Mouse (Mus musculus) left cerebral cortex, postnatal 25 days (tissue): ENCODE measurements around the gene Nos1. TPM values are rescaled to one million over a fixed set of nuclear protein-coding genes. Genes with fewer than 3 reads are reported as not detected.
"Not testable (repeated sequence)": the region's sequence is repeated elsewhere in the genome, so short reads cannot be mapped to it uniquely, and the experiment has no call there.

Experiments
- DNase-seq, 2 experiments: peaks; one replicate each; pipeline ENCODE4 v3.0.0; 2022; ENCODE audit warnings: low spot score in 2 of 2, mixed read lengths in 1 of 2
- intact Hi-C: fragments of 180-260 bp; cut with DNase I; formaldehyde crosslinking; loops from one replicate; pipeline ENCODE4 v1.15.1; 2025
- total RNA-seq, 2 experiments: library from RNA; stranded (reverse); gene quantifications; 2 replicates each; pipeline ENCODE4 v1.2.3; 2021

Gene Nos1
- total RNA-seq, 2 experiments from 2014 or later = 31.0 to 35.5 TPM

DNA sequence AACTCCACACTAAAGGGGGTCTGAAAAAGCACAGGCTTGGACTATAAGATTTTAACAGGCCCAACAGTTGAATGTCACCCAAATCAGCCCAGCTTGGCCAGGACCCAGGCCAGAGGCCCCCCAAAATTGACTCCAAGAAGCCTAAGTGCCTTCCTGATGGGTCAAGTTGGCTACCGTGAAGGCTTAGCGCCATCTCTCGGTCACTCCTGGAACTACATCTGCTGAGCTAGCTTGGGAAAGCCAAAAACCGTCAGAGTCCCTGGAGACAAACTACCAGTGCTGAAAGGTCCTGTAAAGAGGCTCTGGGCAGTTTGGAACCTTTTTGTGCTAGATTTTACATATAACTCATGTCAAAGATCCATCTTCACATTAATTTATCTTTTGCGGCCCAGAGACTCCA, 56.1 kb downstream of the Nos1 start:
- intact Hi-C loops = loop anchor here (1.0 to 2.0 kb wide), 2 partner anchors 221 to 320 kb away; no protein-coding TSS in a partner anchor
- peak; percentile 69 to 73 for DNase-seq

DNA sequence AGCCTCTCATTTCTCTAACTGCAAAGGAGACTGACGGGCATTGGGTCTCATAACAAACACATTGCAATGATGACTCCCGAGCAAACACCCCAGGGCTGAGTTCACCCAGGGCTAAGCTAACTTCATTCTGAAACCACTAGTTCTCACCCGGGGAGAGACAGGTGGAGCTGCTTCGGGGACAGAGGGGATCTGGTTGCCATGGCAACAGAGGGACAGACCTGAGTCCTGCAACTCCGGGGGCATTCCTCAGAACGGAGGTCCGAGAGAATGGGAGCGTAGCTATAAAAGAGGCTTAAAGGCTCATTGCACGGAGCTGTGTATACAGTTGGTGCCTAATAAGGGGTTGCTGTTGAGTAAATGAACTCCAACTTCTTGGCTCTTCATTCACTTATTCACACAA, 56.9 kb downstream of the Nos1 start:
- intact Hi-C loops = loop anchor here (1.0 to 2.0 kb wide), 2 partner anchors 221 to 321 kb away; no protein-coding TSS in a partner anchor
- DNase-seq = no peak

DNA sequence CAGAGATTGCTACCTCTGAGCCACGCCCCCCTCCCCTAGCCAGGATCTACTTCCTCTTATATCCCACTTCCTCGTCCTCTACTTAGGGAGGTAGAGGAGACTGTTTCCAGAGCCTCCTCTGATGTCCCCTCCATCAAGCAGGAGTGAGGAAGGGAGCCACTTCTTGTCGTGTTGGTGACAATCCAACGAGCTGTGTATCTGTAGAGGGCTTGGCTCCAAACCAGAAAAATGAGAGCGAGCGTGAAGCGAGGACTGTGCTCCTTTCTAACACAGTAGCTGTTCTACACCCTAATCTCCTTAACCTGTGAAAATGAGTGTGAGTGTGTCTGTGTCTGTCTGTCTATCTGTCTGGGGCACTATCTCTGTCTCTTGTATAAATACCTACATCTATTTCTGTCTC, 58.7 kb downstream of the Nos1 start:
- intact Hi-C loops = no loop called here
- DNase-seq = no peak

DNA sequence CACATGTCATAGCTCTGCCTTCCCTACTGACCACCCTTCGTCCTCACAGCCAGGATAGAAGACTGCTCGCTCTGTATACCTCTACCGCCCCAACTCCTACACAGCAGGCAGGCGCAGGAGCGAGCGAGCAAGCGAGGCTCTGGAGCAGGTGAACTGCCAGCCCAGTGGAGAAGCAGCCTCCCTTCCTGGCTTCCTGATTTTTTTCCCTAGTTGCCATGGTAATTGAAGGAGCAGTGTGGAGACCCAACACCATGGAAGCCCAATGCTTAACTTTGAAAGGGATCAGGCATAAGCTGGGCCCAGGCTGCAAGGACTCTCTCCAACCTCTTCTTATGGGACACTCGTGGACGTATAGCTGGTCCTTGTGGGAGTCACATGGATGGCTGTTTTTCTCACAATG, 59.4 kb downstream of the Nos1 start:
- intact Hi-C loops = loop anchor here (2.0 to 10.0 kb wide), 2 partner anchors 91 to 425 kb away; partner anchors contain the start of gene Ksr2
- peak in 1 of 2 experiments; percentile 14 for DNase-seq

DNA sequence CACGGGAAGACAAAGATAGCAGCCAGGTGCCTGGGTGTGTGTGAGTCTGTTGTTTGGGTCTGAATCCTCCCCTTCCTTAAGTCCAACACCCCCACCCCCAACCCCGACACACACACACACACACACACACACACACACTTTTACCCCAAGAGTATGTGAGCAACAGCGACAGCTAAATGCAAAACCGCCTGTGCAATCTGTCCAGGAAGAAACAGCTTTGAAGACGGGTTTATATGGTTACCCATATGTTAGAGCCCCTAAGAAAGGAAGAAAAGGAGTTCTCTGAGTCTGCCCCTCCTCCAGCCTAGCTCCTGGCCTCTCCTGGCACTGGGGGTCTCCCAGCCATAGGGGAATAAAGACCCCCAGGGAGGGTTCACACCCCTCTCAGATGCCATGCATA, 60.2 kb downstream of the Nos1 start:
- DNase-seq = peak; percentile 16 to 47
- intact Hi-C loops = loop anchor here (2.0 to 10.0 kb wide), 2 partner anchors 90 to 426 kb away; partner anchors contain the start of gene Ksr2

DNA sequence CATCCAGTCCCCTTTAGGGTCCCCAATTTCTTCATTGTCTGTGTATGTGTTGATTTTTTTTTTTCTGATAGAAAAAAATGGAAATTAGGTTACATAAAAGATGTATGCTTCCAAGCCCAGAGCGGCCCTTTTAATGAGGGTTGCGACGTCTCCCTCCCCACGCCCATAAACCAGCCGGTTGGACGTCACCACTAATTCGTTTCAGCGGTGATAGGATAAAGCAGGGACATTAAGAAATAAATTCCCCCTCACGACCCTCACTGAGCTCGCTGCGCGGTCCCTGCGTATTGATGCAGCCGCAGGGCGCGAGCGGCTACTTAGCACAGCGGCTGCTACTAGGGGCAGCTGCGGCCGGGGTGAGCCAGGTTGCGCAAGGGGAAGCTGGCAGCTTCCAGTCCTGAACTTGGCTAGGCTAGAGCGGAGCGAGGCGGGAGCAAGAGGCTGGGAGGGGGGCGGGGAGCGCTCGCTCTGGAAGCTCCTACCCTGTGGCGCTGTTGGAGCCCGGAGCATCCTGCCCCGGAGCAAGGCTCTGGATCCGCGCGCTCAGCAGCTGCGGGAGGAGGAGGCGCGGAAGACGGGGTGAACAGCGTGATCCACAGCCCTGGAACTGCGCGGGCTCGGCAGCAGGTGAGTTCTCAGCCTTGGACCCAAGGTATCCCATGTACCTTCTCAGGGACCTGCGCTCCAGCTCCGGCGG, 61.0 kb downstream of the Nos1 start:
- DNase-seq = peak; percentile 23 to 26
- intact Hi-C loops = loop anchor here (2.0 to 10.0 kb wide), 2 partner anchors 89 to 427 kb away; partner anchors contain the start of gene Ksr2

DNA sequence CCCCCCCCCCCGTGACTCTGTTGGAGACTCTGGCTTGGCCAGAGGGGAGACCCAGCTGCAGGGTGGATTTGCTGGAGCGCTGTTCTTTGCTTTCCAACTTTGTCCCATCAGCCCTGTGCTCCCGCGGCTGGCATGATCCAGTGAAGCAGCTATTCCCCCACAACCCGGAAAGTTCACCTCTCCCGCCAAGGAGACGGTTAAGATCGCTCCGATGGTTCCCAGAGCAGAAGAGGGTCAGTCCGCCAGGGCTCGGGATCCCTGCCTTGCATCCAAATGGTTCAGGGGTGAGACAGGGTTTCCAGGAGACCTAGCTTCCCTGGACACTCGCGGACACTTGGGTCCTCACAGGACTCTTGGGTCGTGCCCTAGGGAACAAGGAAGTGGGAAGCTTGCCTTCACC, 61.9 kb downstream of the Nos1 start:
- DNase-seq = no peak
- intact Hi-C loops = loop anchor here (10.0 kb wide), 1 partner anchor 428 kb away; the partner anchor contains the start of gene Ksr2

DNA sequence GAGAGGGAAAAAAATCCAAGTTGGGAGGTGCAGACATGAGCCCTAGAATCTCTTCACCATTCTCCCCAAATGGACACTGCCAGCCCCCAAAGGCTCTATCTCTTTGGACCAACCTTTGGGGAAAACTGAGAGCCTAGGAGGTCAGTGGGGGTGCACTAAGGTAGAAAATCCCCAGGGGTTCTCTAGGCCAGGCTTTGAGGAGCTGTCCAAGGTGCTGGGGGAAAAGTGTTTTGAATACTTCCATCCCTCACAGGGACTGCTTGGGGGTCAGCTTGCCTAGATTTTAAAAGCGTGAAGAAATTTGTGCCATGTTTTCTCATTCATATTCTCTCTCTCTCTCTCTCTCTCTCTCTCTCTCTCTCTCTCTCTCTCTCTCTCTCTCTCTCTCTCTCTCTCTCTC, 63.8 kb downstream of the Nos1 start:
- DNase-seq = no peak
- intact Hi-C loops = loop anchor here (10.0 kb wide), 1 partner anchor 430 kb away; the partner anchor contains the start of gene Ksr2

DNA sequence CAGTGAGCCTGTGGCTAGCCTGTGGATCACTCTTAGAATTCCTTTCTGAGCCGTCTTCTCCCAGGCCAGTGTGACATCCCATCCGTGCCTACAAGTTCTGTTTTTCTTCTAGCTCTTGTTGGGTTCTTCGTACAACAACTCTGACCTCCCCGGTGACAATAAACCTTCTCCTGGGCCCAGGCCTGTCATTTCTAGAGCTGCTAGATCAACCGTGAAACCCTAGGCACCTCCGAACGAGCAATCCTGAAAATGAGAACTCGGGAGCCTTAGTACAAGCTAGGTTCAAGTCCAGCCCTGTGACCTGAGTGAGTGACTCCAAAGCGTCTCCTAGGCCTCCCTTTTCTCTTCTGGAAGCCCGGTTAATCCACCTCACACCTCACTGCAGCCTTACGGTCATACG, 69.6 kb downstream of the Nos1 start:
- intact Hi-C loops = no loop called here
- no peak for DNase-seq

DNA sequence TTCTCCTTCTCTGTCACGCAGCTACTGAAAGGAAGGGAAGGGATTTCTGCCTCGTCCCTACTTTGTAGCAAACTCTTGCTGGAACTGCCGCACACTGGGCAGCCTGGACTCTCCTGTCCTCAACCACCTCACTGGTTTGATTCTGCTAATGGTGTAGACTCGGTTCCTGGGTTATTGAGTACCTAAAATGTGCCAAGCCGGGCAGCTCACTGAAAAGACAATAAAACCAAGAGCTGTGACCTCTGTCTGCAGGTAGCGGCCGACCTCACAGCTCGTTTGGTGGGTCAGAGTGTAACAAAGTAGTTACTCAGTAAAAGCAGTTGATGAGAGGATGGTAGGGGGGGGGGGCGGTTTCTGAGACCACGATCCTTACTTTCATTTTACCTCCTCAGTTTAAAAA, 72.9 kb downstream of the Nos1 start:
- intact Hi-C loops = no loop called here
- DNase-seq = no peak

DNA sequence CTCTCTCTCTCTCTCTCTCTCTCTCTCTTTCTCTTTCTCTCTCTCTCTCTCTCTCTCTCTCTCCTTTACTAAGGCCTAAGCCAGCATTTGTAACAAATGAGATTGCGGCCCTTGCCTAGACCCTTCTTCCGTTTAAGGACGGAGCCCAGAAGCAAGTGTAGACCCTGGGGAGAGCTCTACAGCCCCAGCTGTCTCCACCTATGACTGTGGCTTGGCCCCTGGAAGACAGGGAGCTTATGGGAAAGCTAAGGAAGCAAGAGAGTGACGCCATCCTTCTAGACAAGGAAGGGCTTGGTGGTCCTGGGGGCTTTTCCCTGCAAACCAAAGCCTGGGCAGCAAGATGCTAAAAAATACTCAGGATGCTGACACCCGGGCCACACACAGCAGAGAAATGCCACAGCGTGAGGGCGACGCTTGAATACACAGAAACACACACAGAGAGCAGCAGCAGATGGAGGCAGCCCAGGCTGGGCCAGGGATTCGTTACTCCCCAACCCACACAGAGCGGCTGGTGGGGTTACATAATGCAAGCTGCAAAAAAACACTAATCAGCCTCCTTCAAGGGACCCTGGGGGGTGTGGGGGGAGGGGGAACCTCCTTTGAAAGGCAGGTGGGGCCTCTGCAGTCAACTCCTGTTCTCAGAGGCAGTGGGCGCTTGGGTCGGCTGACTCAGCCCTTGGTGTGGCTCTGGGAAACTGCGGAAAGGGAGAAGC, 83.9 kb downstream of the Nos1 start:
- DNase-seq = peak; percentile 67 to 80
- intact Hi-C loops = no loop called here

DNA sequence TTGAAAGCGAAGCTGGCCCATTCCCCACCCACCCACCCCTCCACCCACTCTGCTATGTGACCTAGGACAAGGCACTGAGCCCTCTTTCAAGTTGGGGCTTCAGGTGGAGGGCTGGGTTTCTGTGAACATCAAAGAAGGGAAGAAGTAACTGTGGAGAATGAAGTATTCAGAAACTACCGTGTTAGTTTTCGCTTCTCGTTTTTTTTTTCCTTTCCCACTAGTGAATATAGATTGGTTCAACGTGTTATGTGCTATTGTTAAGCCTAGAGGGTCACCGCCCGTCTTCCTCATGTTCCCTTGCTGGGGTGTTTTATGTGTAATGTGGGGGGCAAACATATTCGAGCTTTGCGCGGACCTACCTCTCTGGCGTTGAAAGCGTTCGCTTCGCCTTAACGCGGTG, 85.0 kb downstream of the Nos1 start:
- intact Hi-C loops = no loop called here
- DNase-seq = no peak

DNA sequence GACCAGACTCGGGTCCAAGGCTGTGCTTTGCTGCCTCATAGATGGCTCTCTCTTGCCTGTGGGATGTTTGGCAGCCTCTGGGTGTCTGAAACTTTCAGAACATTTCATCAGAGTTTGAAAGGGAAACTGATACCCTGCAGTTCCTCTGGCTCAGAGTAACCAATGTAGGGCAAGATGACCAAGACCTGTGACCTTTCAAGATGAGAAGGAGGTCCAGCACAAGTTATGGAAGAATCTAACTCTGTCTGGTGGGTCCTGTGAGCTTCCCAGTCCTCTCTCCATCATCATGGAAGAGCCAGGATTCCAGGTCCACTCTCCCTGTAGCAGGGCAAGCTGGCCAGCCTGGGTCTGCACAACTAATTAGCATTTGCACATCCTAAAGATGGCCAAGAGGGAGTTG, 90.8 kb downstream of the Nos1 start:
- DNase-seq = no peak
- intact Hi-C loops = no loop called here

DNA sequence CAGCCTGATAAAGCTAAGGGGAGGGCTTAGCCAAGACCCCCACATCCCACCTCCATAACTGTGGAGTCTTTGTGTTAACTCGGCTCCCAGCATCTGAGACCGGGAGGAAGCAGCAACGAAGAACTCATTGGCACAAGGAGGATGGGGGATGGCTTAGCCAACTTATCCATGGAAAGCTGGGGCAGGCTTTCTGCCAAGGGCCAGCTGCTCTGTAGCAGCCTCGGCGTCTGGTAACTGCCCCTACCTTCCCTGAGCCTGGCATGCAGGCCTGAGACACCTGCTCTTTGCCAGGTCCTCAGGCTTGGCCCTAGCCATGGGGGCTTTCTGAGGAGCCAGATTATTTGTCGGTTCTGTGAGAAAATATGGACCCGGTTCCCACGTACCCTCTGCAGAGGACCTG, 93.0 kb downstream of the Nos1 start:
- no peak for DNase-seq
- intact Hi-C loops = no loop called here

DNA sequence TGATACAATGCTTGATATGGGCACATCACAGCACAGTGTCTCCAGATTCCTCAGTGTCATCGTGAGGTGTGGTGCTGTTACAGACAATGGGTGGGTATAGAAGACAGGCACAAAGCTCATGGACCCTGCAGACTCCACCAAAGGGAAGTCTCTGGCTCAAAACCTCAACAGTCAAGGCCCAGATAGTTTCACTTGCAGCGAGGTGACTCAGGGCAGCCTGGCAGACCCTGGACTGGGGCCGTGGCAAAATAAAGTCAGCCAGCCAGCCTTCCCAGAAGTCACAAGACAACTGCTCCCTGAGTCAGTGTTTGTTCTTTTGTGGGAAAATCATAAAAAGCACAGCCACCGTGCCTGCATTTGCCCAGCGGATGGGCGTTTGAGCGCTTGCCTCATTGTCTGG, 93.4 kb downstream of the Nos1 start:
- intact Hi-C loops = no loop called here
- no peak for DNase-seq

DNA sequence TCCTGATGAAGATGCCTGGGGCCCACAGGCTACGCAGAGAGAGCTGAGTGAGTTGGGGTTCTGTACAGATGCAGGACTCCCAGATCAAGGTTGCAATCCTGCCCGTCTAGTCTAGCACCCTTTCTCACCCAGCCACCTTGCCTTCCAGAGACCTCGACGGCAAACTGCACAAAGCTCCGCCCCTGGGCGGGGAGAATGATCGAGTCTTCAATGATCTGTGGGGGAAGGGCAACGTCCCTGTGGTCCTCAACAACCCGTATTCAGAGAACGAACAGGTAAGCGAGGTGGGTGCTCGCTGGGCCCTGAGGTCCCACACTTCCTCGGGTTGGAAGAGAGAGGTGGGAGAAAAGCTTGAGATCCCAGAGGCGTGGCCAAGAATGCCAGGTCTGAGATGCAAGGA, 98.3 kb downstream of the Nos1 start:
- intact Hi-C loops = no loop called here

DNA sequence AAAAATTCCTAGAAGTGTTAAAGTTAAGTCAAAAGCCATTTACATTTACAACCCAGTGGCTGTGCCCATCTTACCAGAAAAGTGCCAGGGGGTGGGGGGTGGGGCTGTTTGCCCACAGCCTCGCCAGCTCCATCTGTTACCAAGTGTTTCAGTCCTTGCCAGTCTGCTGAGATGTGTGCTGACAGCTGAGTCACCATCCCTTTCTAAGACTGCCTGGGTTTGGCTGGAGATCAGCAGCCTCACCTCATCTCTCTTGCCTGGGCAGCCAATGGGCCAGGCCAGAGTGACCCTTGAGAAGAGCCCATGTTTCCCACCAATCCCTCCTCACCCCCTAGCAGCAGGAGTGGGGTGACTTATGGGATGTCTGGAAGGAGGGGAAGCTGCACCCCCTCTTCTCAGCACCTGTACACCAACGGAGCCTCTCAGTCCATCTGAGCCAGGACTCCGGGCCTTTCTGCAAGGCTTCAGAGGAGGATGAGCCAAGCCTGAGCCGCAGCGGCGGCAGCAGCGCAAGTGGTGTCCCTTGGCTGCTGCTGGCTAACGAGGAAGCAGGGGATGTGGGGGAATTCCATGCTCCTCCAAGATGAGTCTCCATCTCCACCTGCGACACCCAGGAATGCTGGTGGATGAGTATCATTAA, 100.2 kb downstream of the Nos1 start:
- intact Hi-C loops = no loop called here
- peak; percentile 42 to 74 for DNase-seq

More for the DNA sequence above, 98.3 kb downstream of the Nos1 start:
- DNase-seq = no peak

DNA sequence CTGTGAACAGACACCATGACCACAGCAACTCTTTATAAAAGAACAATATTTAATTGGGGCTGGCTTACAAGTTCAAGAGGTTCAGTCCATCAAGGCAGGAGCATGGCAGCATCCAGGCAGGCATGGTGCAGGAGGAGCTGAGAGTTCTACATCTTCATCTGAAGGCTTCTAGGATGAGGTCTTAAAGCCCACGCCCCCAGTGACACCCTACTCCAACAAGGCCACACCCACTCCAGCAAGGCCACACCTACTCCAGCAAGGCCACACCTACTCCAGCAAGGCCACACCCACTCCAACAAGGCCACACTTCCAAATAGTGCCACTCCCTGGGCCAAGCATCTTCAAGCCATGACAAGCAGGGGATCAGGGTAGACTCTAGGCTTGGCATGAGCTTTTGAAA, 101.6 kb downstream of the Nos1 start:
- DNase-seq, intact Hi-C loops: not testable (repeated sequence)

DNA sequence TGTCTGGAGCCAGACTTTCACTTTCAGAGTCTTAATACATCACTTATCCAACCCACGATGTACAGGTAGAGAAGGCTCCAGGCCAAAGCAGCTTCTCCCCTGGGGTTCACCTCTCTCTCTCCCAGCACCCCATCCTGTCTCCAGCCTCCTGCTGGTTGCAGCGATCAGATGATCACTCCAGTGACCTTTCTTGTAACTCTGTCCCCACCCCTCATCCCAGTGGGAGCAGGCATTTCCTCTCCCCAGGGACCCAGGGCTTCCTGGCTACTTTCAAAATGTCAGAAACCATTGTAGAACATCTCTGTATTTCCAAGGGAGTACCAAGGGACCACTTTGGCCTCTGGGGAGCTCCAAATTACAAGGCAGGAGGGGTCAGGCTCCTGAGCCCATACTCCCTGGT, 104.2 kb downstream of the Nos1 start:
- intact Hi-C loops = no loop called here
- DNase-seq = no peak

DNA sequence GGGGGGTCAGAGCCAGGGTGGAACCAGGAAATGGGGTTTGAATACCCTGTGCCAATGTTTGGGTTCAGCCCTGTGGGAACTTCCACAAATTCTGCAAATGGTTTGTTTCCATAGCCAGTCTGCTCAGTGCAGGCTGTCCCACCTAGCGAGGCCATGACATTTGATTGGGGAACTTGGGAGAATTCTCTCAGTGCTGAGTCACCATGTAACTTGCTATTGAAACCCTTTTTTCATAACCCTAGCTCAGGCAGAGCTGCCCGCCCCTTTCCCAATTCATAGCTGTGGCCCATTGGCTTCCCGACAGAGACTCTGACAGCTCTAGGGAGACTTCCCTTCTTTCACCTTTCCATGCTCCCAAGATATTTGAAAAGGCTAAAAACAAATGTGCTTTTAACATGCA, 107.3 kb downstream of the Nos1 start:
- intact Hi-C loops = no loop called here
- no peak for DNase-seq
